Mouse (Mus musculus): ENCODE measurements around the gene Sdk1. TPM values are rescaled to one million over a fixed set of nuclear protein-coding genes. Genes with fewer than 3 reads are reported as not detected.

Gene Sdk1
- polyA plus RNA-seq, 1 experiment from 2014 or later, result 0.10 TPM

DNA sequence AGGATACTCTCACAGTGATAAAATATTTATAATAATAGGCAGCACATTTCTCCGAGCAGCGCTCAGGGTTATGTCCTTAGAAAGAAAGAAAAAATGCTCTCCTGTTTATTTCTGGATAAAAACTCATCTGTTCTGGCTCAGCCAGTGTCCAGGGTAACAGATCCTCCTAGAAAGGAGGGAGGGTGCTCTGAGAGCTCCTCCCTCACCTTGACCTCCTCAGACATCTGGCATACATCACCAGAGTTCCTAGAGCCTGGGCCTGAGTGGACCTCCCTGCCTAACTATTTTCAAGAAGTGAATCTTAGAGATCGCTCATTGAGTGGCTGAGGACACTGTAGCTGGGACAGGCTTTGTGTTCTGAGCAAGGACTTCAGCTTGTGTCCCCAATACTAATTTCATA lies 760.7 kb downstream of the Sdk1 start:
- Histone ChIP-seq H3K36me3 (no peaks in the 10 kb centered on the region), H3K4me2 (no peak overlapping the region), H3K27ac (no peak overlapping the region), H3K9ac (no peak overlapping the region), H3K27me3 (no peaks in the 10 kb centered on the region), H3K4me3 (replicated peaks) (no peak overlapping the region), H3K9me3 (replicated peaks) (peaks cover 16% of the 10 kb centered on the region), H3K4me1 (replicated peaks) (no peaks in the 10 kb centered on the region)
- 76% methylated on average over 3 of the region's 3 CpGs for WGBS (ENCODE audit: insufficient replicate concordance)
- DNase-seq (no peak), ATAC-seq (ENCODE audit: low read depth) (no peak)

DNA sequence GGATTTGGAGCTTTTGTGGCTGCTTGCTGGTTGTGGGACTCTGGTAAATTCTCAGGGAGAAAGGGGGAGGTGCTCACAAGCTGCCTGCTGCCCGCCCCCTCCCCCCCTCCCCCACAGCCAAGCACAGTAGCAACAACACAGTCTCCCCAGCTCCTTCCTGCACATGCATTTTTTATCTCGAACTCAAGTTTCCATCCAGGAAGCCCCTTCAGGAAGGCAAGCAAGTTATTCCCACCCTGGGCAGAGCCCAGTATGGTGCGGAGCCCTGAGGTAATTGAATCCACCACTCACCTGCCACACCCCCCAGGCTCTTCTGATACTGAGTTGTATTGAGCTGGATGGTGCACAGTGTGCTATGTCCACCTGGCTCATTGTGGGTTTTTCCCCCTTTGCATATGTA lies 768.9 kb downstream of the Sdk1 start:
- Histone ChIP-seq H3K4me1 (replicated peaks) (no peaks in the 10 kb centered on the region), H3K4me2 (no peak overlapping the region), H3K9me3 (replicated peaks) (peaks cover 13% of the 10 kb centered on the region), H3K4me3 (replicated peaks) (no peak overlapping the region), H3K36me3 (no peaks in the 10 kb centered on the region), H3K9ac (no peak overlapping the region), H3K27me3 (no peaks in the 10 kb centered on the region), H3K27ac (no peak overlapping the region)
- no peak for ATAC-seq (ENCODE audit: low read depth)
- WGBS (ENCODE audit: insufficient replicate concordance), result 12% methylated on average over 3 of the region's 3 CpGs
- no peak for DNase-seq

DNA sequence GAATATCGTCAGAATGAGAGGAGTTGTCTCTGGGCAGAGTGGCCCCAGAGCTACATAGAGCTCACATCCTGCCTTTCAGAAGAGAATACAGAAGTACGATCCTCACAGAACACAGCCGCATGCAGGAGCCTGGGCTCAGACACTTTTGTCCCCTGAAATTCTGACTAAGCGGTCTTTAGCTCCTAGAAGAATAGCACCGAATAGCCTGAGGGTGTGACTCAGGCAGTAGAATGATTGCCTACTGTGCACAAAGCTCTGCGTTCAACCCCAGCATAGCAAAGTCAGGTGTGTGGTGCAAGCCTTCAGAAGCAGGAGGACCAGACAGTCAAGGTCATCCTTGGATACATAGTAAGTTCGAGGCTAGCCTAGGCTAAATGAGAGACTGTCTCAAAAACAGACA lies 775.7 kb downstream of the Sdk1 start:
- Histone ChIP-seq H3K36me3 (no peaks in the 10 kb centered on the region), H3K27me3 (no peaks in the 10 kb centered on the region), H3K9me3 (replicated peaks) (no peaks in the 10 kb centered on the region; the same call in 1 of the 2 replicates), H3K9ac (no peak overlapping the region), H3K4me3 (replicated peaks) (no peak overlapping the region), H3K4me2 (no peak overlapping the region), H3K27ac (no peak overlapping the region), H3K4me1 (replicated peaks) (no peaks in the 10 kb centered on the region)
- DNase-seq (no peak), ATAC-seq (ENCODE audit: low read depth) (no peak)
- 67% methylated on average over 7 of the region's 7 CpGs for WGBS (ENCODE audit: insufficient replicate concordance)

DNA sequence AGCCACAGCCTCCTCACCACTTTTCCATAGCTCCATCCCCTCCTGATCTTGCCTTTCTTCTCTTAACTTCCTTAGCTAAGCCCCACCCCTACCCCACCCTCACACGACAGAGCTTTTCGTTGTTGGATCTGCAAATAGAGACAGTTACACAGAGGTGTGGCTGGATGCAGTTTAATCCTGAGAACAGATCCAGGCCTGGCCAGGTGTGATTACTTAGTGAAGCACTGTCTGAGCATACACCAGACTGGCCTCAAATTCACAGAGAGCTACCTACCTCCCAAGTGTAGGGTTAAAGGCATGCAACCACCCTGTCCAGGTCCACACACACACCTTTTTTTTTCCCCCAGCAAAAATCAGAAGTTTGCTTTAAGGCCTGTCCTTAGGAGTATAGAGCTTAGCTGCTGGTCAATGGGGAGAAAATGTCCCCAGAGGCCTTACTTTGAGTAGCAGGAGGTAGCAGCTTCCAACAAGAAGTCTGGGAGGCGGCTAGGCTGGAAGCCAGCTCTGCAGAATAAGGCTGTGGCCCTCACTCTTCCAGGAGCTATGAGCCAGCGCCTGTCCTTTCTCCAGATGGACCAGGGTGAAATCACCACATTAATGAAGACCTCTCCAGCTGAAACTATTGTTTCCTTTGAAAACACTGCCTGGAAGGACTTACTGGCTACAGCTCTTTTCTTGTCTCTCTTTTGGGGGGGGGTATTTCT lies 781.7 kb downstream of the Sdk1 start:
- no peak for DNase-seq
- 46% methylated on average over 4 of the region's 4 CpGs for WGBS (ENCODE audit: insufficient replicate concordance)
- no peak overlapping the region for H3K9ac ChIP-seq
- no peak overlapping the region for H3K4me3 ChIP-seq (replicated peaks)
- no peaks in the 10 kb centered on the region for H3K4me1 ChIP-seq (replicated peaks)
- H3K27ac ChIP-seq, result no peak overlapping the region
- no peaks in the 10 kb centered on the region for H3K27me3 ChIP-seq
- peaks cover 4% of the 10 kb centered on the region; the same call in 1 of the 2 replicates for H3K9me3 ChIP-seq (replicated peaks)
- H3K36me3 ChIP-seq, result no peaks in the 10 kb centered on the region
- ATAC-seq (ENCODE audit: low read depth), result no peak
- H3K4me2 ChIP-seq, result no peak overlapping the region

DNA sequence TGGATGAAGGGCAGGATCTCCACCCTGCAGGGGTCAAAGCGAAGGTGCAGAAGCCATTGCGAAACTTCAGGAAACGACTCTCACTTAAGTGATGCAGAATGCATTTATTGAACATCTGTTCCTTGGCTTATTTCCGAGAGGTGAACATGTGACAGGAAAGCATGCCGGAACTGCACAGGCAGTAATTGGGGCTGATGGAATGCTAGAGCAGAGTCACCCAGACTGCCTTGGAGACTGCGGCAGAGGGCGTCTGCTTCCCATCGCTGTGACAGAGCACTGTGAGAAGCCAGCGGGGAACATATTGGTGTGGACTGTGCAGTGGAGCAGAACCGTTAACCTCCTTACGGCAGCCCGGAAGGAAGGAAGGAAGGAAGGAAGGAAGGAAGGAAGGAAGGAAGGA lies 783.2 kb downstream of the Sdk1 start:
- H3K9ac ChIP-seq, result no peak overlapping the region
- DNase-seq, result no peak
- no peak overlapping the region for H3K27ac ChIP-seq
- H3K4me2 ChIP-seq, result no peak overlapping the region
- no peaks in the 10 kb centered on the region for H3K36me3 ChIP-seq
- H3K4me3 ChIP-seq (replicated peaks), result no peak overlapping the region
- WGBS (ENCODE audit: insufficient replicate concordance), result 60% methylated on average over 12 of the region's 12 CpGs
- H3K9me3 ChIP-seq (replicated peaks), result 0 out of 2 replicates have a peak, but pooled peaks cover 6% of the 10 kb centered on the region
- H3K4me1 ChIP-seq (replicated peaks), result no peaks in the 10 kb centered on the region
- no peak for ATAC-seq (ENCODE audit: low read depth)
- H3K27me3 ChIP-seq, result no peaks in the 10 kb centered on the region

DNA sequence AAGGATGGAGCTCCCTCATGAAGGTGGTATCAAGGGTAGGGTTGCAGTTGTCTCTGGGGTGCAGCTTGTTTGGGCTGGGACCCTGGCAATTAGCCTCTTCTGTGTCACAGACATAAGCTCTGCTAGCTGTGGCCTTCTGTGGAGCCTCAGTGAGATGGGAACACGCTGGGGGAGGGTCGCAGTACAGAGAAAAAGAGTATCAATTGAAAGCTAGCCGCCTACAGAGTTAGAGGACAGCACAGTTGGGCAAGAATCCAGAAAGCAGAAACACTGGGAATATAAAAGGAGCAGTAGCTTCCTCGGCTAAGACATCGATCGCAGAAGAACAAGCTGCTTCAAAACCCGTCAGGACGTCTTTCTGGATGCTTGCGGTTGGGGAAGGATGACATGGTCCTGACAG lies 795.2 kb downstream of the Sdk1 start:
- no peak for DNase-seq
- no peak overlapping the region for H3K4me3 ChIP-seq (replicated peaks)
- H3K27me3 ChIP-seq, result no peaks in the 10 kb centered on the region
- 0 out of 2 replicates have a peak, but pooled peaks cover 3% of the 10 kb centered on the region for H3K9me3 ChIP-seq (replicated peaks)
- H3K9ac ChIP-seq, result no peak overlapping the region
- WGBS (ENCODE audit: insufficient replicate concordance), result 73% methylated on average over 9 of the region's 9 CpGs
- H3K4me1 ChIP-seq (replicated peaks), result no peaks in the 10 kb centered on the region
- H3K4me2 ChIP-seq, result no peak overlapping the region
- no peak for ATAC-seq (ENCODE audit: low read depth)
- no peak overlapping the region for H3K27ac ChIP-seq
- H3K36me3 ChIP-seq, result no peaks in the 10 kb centered on the region

DNA sequence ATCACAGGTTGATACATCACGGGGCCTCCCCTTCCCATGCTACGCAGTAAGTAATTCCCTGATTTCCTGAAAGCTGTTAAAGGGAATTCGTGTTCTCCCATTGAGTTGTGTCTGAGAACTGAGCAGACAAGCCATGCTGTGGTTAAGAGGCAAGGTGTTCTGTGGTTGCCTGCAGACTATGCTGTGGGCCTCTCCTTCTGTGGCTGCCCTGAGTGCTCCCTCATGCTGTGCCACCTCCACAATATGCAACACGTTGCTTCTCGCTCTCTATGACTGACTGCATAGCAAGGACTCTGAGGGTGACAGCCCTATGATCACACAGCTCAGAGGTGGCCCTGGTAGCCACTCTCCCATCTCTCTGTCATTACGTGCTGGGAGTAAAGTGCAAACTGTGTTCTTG lies 797.9 kb downstream of the Sdk1 start:
- Histone ChIP-seq H3K27me3 (no peaks in the 10 kb centered on the region), H3K4me2 (no peak overlapping the region), H3K27ac (no peak overlapping the region), H3K4me1 (replicated peaks) (no peaks in the 10 kb centered on the region), H3K4me3 (replicated peaks) (no peak overlapping the region), H3K9me3 (replicated peaks) (0 out of 2 replicates have a peak, but pooled peaks cover 5% of the 10 kb centered on the region), H3K9ac (no peak overlapping the region), H3K36me3 (no peaks in the 10 kb centered on the region)
- ATAC-seq (ENCODE audit: low read depth) (no peak), DNase-seq (no peak)
- WGBS (ENCODE audit: insufficient replicate concordance), result 55% methylated on average over 6 of the region's 6 CpGs

DNA sequence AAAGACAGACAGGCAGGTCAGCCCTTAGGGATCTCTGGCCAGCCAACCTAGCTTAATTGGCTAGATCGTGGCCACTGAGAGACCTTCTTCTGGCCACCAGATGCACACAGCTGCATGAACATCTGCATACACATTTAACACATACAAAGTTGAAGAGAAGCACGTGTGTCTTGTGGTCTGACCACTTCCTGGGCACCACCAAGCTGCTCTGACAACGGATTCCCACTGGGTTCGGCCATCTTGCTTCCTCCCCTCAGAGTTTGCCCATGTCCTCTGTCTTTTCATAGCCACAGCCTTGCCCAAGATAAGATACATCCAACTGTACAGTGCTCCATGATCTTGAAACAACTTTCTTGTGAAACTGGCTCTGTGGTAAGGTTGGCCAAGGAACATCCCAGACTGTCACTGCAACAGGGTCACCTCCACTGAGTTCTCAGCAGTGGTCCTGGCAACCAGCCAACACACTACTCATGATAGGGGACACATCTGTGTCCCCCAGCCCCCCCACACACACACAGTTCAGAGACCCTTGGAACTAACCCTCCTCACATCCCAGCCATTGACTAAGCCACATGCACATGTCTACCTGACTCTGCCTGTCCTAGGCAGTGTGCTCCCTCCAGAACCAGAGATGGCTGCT lies 798.7 kb downstream of the Sdk1 start:
- Histone ChIP-seq H3K9ac (no peak overlapping the region), H3K27me3 (no peaks in the 10 kb centered on the region), H3K27ac (no peak overlapping the region), H3K4me2 (no peak overlapping the region), H3K4me3 (replicated peaks) (no peak overlapping the region), H3K4me1 (replicated peaks) (no peaks in the 10 kb centered on the region), H3K36me3 (no peaks in the 10 kb centered on the region), H3K9me3 (replicated peaks) (peaks cover 5% of the 10 kb centered on the region; the same call in 1 of the 2 replicates)
- DNase-seq, result no peak
- no peak for ATAC-seq (ENCODE audit: low read depth)
- 45% methylated on average over 4 of the region's 4 CpGs for whole genome bisulfite sequencing (ENCODE audit: insufficient replicate concordance)

DNA sequence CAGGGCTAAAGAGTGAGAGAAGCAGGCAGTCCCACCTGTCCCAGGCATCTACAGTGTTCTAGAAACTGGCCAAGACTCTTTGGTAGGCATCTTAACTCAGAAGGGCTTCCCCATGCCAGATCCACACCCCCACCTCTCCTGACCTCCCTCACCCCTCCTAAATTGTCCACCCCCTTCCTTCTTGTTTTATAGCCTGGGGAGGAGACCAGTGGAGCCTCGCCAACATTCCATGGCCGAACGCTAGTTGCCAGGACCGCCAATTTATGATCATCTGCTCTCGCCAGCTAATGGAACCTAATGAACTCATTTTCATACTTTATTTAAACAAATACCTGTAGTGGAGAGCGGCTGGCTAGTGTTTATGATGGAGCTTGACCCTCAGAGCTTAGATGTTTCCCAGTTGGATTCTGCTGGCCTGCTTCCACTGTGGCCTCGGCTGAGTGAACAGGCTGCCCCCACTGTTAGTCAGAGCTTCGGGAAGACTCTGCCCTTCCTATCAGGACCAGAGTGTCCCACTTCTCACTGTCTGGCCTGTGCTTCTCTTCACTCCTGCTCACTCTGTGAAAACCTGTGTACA lies 800.0 kb downstream of the Sdk1 start:
- no peak overlapping the region for H3K9ac ChIP-seq
- no peak overlapping the region for H3K4me3 ChIP-seq (replicated peaks)
- no peak overlapping the region for H3K27ac ChIP-seq
- ATAC-seq (ENCODE audit: low read depth), result no peak
- WGBS (ENCODE audit: insufficient replicate concordance), result 65% methylated on average over 8 of the region's 8 CpGs
- H3K4me1 ChIP-seq (replicated peaks), result no peaks in the 10 kb centered on the region
- H3K9me3 ChIP-seq (replicated peaks), result peaks cover 11% of the 10 kb centered on the region
- H3K27me3 ChIP-seq, result no peaks in the 10 kb centered on the region
- DNase-seq, result no peak
- H3K4me2 ChIP-seq, result no peak overlapping the region
- H3K36me3 ChIP-seq, result no peaks in the 10 kb centered on the region

DNA sequence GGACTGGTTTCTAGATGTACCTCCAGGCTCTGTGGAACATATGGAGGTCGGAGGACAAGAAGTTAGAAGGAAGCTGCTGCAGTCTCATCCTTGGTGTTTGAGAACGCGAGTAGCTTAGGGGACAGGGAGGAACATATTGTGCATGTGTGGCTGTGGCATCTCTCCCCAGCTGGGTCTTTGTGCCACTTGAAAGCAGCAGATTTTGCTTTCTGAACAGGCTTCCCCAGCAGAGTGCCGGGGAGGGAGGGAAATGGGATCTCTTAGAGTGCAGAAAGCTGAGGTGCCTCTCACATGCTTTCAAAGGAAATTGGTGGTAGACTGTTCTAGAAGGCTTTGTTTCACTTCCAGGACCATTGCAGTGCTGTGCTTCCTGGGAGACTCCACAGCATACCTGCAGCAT lies 820.5 kb downstream of the Sdk1 start:
- ATAC-seq (ENCODE audit: low read depth), result no peak

DNA sequence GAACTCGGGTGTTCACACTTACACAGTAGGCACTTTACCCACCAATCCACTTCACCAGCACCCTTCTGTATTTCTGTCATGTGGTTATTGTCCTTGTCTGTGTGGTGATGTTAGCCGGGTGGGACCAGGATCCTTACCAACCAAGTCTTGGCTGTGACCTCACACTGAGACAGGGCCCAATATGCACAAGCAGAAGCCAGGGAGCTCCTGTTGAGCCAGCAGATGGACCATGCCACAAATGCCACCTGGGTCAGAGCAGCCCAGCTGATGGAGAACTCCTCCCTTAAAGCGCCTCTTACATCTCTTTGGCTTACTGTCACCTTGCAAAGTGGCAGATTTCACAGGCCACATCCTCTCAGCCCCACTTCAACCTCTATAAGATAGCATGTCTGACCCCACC lies 830.0 kb downstream of the Sdk1 start:
- H3K27ac ChIP-seq, result no peak overlapping the region
- ATAC-seq (ENCODE audit: low read depth) (no peak), DNase-seq (no peak)
- H3K4me2 ChIP-seq, result no peak overlapping the region
- 79% methylated on average over 3 of the region's 3 CpGs for WGBS (ENCODE audit: insufficient replicate concordance)
- H3K9ac ChIP-seq, result no peak overlapping the region
- H3K4me3 ChIP-seq (replicated peaks), result no peak overlapping the region
- H3K9me3 ChIP-seq (replicated peaks), result no peaks in the 10 kb centered on the region; the same call in 1 of the 2 replicates
- no peaks in the 10 kb centered on the region for H3K4me1 ChIP-seq (replicated peaks)
- H3K27me3 ChIP-seq, result no peaks in the 10 kb centered on the region
- H3K36me3 ChIP-seq, result no peaks in the 10 kb centered on the region

More for the DNA sequence above, 820.5 kb downstream of the Sdk1 start:
- Histone ChIP-seq H3K27ac (no peak overlapping the region), H3K9ac (no peak overlapping the region), H3K36me3 (no peaks in the 10 kb centered on the region), H3K9me3 (replicated peaks) (peaks cover 35% of the 10 kb centered on the region), H3K4me3 (replicated peaks) (no peak overlapping the region), H3K4me1 (replicated peaks) (no peaks in the 10 kb centered on the region), H3K27me3 (no peaks in the 10 kb centered on the region), H3K4me2 (no peak overlapping the region)
- DNase-seq, result no peak
- 68% methylated on average over 4 of the region's 4 CpGs for whole genome bisulfite sequencing (ENCODE audit: insufficient replicate concordance)

Measured in liver, embryonic 13.5 days (tissue).